Mouse (Mus musculus) liver, embryonic 14.5 days (tissue): Measurements from ENCODE around the gene Abcc4. TPM values are rescaled to one million over a fixed set of nuclear protein-coding genes. Genes with fewer than 3 reads are reported as not detected.

Experiments
- ATAC-seq: fragments of 200-750 bp; cut with Nextera tagmentation; 2 replicates; pipeline ENCODE4 v1.8.0; 2017; ENCODE audit warnings: moderate number of reproducible peaks, mild to moderate bottlenecking, moderate library complexity; ENCODE audit not compliant: insufficient read depth
- DNase-seq, 3 experiments: peaks; one replicate each; pipeline ENCODE4 v3.0.0-alpha.2; 2012 to 2013; ENCODE audit warnings: low read depth in 3 of 3, low spot score in 3 of 3
- H3K27ac ChIP-seq: fragments of 300-500 bp; sonication (generic); 2 replicates; pipeline ENCODE4 v1.5.1; 2014; ENCODE audit warnings: moderate library complexity, mild to moderate bottlenecking, control low read depth, inconsistent platforms
- H3K27me3 ChIP-seq: fragments of 300-500 bp; sonication (generic); 2 replicates; pipeline ENCODE4 v1.6.1; 2014; ENCODE audit warnings: mild to moderate bottlenecking, low read length, moderate library complexity; ENCODE audit not compliant: control insufficient read depth, insufficient read depth
- H3K36me3 ChIP-seq: fragments of 300-500 bp; sonication (generic); replicated peaks from 2 replicates; pipeline ENCODE4 v1.6.1; 2014; ENCODE audit warnings: low read depth; ENCODE audit not compliant: control insufficient read depth, insufficient read depth
- H3K4me1 ChIP-seq, 2 experiments: fragments of 200-500 bp in 1 of 2; fragments of 300-500 bp in 1 of 2; sonication (generic) in 1 of 2; replicated peaks; 2 replicates each; pipeline ENCODE4 v1.6.1; 2012 to 2014; ENCODE audit warnings: antibody characterized with exemption in 1 of 2, inconsistent platforms in 1 of 2, low read length in 1 of 2; ENCODE audit not compliant: control insufficient read depth in 2 of 2, insufficient read depth in 2 of 2
- H3K4me2 ChIP-seq: fragments of 300-500 bp; sonication (generic); 2 replicates; pipeline ENCODE4 v1.6.1; 2014; ENCODE audit warnings: low read depth, mild to moderate bottlenecking, control low read depth, moderate library complexity
- H3K4me3 ChIP-seq, 2 experiments: fragments of 200-500 bp in 1 of 2; fragments of 300-500 bp in 1 of 2; sonication (generic) in 1 of 2; 2 replicates each; pipeline ENCODE4 v1.5.1; 2012 to 2014; ENCODE audit warnings: low read depth in 2 of 2, low read length in 2 of 2, mild to moderate bottlenecking in 2 of 2, control low read depth in 1 of 2, inconsistent platforms in 1 of 2, moderate library complexity in 1 of 2; ENCODE audit not compliant: insufficient read depth in 1 of 2
- H3K9ac ChIP-seq: fragments of 300-500 bp; sonication (generic); replicated peaks from 2 replicates; pipeline ENCODE4 v1.6.1; 2014; ENCODE audit warnings: mild to moderate bottlenecking, control low read depth, moderate library complexity
- H3K9me3 ChIP-seq: fragments of 300-500 bp; sonication (generic); 2 replicates; pipeline ENCODE4 v1.6.1; 2016; ENCODE audit warnings: low read length, mixed read lengths; ENCODE audit not compliant: control insufficient read depth
- CTCF ChIP-seq: IDR thresholded peaks from 2 replicates; pipeline ENCODE4 v1.5.1; 2016; ENCODE audit warnings: antibody characterized with exemption, low read depth, control low read depth
- EP300 ChIP-seq: IDR thresholded peaks from 2 replicates; pipeline ENCODE4 v1.6.1; 2016; ENCODE audit warnings: antibody characterized with exemption, low read depth
- WGBS: fragments of 180-500 bp; shearing (Covaris S2); extraction: QIAGEN DNeasy Blood & Tissue Kit; methylation state at CpG from one replicate; pipeline ENCODE4 v1.1.7; 2014; ENCODE audit not compliant: insufficient replicate concordance; 5-methylcytosine and 5-hydroxymethylcytosine counted together
- polyA plus RNA-seq, 2 experiments: library from polyadenylated mRNA; depleted of rRNA in 1 of 2; stranded (reverse) in 1 of 2; unstranded in 1 of 2; fragments of >200 nt; fragmentation: Nextera tagmentation in 1 of 2; extraction: Ambion mirVana in 1 of 2; gene quantifications; 2 replicates each; pipeline versions ENCODE4 v1.2.1 to v1.2.3; 2012 to 2014

Abcc4 gene
- polyA plus RNA-seq, 2 experiments: 1.4 to 1.9 TPM

GRCm38 (mm10) chr14:118491300-118491699, 214.7 kb downstream of the Abcc4 start:
- ATAC-seq: no peak
- H3K4me2 ChIP-seq: no peak overlapping the region
- WGBS: 51% methylated on average over 13 of the region's 13 CpGs
- H3K9ac ChIP-seq: no peak overlapping the region
- no peaks in the 10 kb centered on the region for H3K36me3 ChIP-seq
- no peak for DNase-seq
- no peaks in the 10 kb centered on the region for H3K9me3 ChIP-seq
- H3K27ac ChIP-seq: no peak overlapping the region
- H3K4me1 ChIP-seq: no peaks in the 10 kb centered on the region
- H3K4me3 ChIP-seq: no peak overlapping the region
- TF ChIP-seq EP300: no peak
- no peak for TF ChIP-seq CTCF
- no peaks in the 10 kb centered on the region for H3K27me3 ChIP-seq

- Histone ChIP-seq H3K36me3 (no peaks in the 10 kb centered on the region), H3K4me3 (no peak overlapping the region), H3K4me1 (no peaks in the 10 kb centered on the region), H3K9me3 (no peaks in the 10 kb centered on the region), H3K4me2 (no peak overlapping the region), H3K27me3 (no peaks in the 10 kb centered on the region), H3K27ac (no peak overlapping the region), H3K9ac (no peak overlapping the region)
- DNase-seq (no peak), ATAC-seq (no peak)
- 75% methylated on average over 7 of the region's 7 CpGs for whole genome bisulfite sequencing
- TF ChIP-seq EP300 (no peak), CTCF (no peak)
Observed at GRCm38 (mm10) chr14:118490525-118490924, 215.5 kb downstream of the Abcc4 start.

GRCm38 (mm10) chr14:118486349-118486748, 219.7 kb downstream of the Abcc4 start:
- Histone ChIP-seq H3K4me3 (no peak overlapping the region), H3K4me2 (no peak overlapping the region), H3K36me3 (no peaks in the 10 kb centered on the region), H3K27ac (no peak overlapping the region), H3K27me3 (no peaks in the 10 kb centered on the region), H3K4me1 (no peaks in the 10 kb centered on the region), H3K9ac (no peak overlapping the region), H3K9me3 (no peaks in the 10 kb centered on the region)
- ATAC-seq (no peak), DNase-seq (no peak)
- 74% methylated on average over 11 of the region's 11 CpGs for WGBS
- TF ChIP-seq EP300 (no peak), CTCF (no peak)

GRCm38 (mm10) chr14:118485646-118486045, 220.4 kb downstream of the Abcc4 start:
- Histone ChIP-seq H3K9ac (no peak overlapping the region), H3K27ac (no peak overlapping the region), H3K27me3 (no peaks in the 10 kb centered on the region), H3K36me3 (no peaks in the 10 kb centered on the region), H3K4me1 (no peaks in the 10 kb centered on the region), H3K4me2 (no peak overlapping the region), H3K9me3 (no peaks in the 10 kb centered on the region), H3K4me3 (no peak overlapping the region)
- ATAC-seq (no peak), DNase-seq (no peak)
- TF ChIP-seq EP300 (no peak), CTCF (peak; percentile 19; the same call in 1 of the 2 replicates)
- 78% methylated on average over 6 of the region's 6 CpGs for WGBS

- ATAC-seq (no peak), DNase-seq (no peak)
- Histone ChIP-seq H3K27ac (no peak overlapping the region), H3K4me1 (no peaks in the 10 kb centered on the region), H3K4me3 (no peak overlapping the region), H3K27me3 (no peaks in the 10 kb centered on the region), H3K9me3 (no peaks in the 10 kb centered on the region), H3K4me2 (no peak overlapping the region), H3K36me3 (no peaks in the 10 kb centered on the region), H3K9ac (no peak overlapping the region)
- TF ChIP-seq EP300 (no peak), CTCF (no peak)
- 63% methylated on average over 5 of the region's 5 CpGs for WGBS
Observed at GRCm38 (mm10) chr14:118482320-118482719, 223.7 kb downstream of the Abcc4 start.
